Mouse (Mus musculus) CD8-positive naive resting alpha-beta T cell, adult 2 months (primary cell): ENCODE data around the gene Erbb2.
A peak's percentile ranks its signal among the peaks of the same experiment; 100 is the strongest.

Experiments
- DNase-seq, 2 experiments: peaks; one replicate each; pipeline ENCODE4 v3.0.0; 2022; ENCODE audit warnings: low read depth in 2 of 2, low spot score in 2 of 2

The Erbb2 gene

DNA sequence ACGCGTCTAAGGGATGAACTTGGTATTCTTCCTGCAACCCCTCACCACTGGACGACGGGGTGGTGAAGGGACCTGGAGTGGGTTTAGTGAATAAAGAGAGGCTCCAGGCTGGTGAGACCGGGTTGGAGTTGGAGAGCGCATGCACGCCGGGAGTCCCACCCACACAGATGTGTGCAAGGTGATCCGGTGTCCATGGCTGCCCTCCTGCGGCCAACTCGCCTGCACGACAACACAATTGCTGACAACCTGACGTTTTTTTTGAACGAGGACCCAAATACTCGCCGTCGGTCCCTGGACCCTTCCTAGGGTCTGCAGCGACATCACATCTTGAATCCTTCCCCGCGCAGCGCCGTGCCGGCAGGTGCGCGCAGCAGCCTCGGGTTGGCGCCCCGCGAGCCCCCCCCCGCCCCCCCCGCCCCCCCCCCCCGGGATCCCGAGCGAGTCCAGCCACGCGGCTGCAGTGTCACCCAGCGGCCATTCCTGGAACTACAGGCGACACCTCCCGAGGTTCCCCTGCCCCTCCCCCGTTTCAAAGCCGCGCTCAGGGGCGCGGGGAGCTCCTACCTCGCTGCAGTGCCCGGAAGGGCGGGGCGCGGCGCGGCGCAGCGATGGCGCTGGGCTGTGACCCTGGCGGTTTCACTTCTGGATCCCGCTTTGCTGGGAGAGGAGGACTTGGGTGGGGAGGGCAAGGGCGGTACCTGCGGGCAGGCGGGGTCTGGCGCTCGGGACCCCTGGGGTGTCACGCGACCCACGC, 45.3 kb downstream of the Erbb2 start:
- DNase-seq, result peak; percentile 96 to 97

DNA sequence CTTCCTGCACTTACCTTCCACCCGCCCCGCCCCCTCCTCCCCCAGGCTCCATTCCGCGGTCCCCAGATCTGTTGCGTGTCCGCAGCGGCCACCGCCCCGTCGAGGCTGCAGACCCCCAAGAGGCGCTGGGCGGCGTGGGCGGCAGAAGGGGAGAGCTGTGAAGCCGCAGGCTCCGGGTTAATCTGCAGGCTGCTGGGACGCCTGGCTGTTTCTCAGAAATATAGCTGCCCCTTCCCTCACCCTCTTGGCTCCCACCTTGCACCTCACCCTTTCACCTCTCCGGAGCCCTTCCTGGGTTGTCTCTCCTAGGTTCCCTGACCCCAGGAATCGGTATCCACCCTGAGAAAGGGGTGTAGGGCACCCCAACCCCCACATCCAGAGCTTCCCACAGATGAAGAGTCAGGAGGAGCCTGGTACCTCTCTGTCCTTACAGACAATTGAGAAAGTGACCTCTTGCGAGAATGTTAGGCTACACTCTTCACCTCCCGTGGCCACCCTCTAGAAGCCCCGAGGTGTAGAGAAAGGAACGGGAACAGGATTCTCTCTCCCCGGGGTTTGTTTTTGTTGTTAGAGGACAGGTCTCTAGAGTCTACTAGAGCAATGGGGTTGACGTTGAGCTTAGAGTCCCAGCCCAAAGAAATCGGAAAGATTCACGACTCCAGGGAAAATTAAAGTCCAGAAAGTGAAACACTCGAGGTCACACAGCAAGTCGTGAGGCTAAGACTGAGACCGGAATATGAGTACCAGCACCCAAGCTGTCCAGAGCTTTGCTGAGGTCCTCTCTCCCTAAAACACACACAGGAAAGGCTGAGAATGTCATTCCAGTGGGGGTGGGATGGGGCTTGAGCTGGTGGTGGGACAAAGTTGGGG, 46.1 kb downstream of the Erbb2 start:
- DNase-seq, result no peak

DNA sequence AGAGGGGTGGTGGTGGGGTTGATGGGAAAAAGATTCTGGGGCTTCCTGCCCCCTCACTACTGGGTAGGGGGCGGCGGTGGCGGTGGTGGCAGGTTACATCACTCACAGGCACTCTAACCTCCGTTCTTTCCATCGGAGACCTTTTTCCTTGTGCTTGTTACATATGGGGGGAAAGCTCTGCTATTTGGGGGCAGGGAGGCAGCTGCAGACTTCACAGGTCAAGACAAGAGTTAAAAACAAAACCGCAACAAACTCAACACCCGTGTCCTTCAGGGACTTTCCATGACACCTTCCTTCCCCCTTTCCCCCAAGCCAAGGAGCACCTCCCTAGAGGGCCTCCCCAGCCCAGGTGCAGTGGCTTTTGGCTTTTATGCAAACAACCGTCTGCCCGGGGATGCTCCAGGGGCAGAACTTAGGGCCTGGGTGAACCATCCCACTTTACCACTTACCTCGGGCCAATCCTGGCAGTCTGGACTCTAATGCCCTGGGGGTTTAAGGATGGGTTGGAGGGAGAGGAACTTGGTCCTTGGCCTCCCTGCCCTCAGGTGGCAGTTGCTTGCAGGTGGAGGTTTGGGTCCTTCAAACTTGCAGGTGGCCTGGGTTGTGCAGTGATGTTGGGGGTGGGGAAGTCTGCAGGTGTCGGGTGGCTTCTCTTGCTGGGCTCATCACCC, 46.9 kb downstream of the Erbb2 start:
- DNase-seq, result no peak

DNA sequence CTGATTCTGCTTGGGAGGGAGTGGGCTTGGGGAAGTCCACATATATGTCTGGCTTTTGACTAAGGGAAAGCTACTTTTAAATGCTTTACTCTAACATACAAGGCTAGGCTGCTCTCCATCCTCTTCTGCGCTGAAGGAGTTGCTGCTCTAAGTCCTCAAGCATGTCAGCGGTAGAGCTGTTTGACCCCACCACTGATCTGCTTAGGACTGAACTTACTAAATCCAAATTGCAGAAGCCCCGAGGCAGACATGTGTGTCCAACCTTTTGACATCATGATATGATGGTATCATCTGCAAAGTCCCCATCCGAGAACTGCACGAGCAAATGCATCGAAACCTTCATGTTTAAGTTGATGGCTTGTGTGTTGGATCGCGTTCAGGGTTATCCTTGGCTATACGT, 47.6 kb downstream of the Erbb2 start:
- no peak for DNase-seq

DNA sequence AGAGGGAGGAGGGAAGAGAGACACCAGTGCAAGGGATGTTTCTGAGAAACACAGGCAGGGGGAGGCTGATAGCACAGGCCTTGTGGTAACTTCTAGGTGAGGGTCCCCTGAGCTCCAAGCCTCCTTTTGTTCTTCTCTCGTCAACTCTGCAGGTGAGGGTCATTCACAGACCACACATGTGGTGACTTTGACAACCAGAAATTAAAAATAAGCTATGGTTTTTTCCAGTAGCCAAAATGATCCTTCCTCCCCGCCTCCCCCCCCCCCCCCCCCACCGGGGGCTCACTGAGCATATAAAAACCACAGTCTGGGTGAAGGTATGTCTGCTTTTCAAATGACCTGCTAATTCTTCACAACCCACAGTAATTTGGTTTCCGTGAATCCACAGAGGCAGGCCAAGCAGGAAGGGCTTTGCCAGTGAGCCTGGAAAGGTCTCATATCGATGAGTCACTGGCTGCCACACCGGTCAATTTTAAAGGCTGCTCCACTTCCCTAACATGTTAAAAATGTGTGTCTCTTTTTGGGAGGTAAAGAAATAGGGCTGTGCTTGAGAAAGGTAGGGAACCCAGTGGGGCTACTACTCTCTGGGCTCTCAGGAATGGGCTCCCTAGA, 48.9 kb downstream of the Erbb2 start:
- DNase-seq, result no peak

DNA sequence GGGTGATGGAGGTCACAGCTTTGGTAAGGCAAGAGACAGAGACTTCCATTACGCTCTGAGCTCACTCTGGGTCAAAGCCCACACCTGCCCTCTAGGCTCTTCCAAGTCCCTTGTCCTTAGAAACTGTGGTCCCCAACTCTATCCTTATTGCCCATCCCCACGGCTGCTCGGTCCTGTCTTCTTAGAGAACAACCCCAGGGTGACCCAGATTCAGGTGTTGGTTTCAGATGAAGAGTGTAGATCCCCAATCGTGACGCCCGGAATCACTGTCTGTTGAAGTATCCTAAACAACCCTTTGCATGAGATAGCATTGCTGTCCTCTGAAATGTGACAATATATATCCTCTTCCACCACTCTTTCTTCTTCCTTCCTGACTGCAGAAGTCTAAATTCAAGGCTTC, 50.0 kb downstream of the Erbb2 start:
- no peak for DNase-seq

DNA sequence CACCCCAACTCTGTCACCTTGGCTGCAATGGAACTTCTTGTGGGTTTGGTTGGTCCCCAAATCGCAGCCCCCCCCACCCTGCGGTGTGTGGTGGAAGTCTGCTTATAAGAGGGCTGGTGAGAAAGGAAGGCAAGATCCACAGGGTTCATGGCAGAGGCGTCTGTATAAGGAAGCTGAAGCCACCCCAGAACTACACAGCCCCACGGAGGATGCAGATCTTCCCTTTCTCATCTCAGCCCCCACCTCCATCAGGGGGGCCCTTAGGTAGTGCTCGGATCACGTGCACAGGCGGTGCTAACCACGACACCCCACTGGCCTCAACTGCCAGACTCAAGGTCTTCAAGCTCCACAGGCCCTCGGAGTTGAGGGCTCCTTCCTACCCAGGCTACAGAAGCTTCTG, 51.6 kb downstream of the Erbb2 start:
- DNase-seq, result peak; percentile 28 to 59

DNA sequence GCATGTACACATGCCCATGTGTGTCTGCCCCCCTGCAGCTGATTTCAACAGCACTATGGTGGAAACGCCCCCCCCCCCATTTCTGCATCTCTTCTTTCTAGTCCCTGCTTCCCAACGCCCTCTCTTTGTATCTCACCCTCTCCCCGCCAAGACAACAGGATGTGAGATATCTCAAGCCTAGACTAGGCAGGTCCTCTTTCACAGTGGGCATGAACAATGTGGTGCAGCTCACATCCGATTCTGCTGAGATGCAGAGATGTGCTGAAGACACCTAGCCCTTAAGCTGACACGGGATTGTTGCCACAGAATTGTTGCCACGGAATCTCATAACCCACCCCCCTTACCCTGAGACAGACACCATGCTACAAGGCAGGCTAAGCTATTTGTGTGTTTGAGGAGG, 52.2 kb downstream of the Erbb2 start:
- peak in 1 of 2 experiments; percentile 50 for DNase-seq

DNA sequence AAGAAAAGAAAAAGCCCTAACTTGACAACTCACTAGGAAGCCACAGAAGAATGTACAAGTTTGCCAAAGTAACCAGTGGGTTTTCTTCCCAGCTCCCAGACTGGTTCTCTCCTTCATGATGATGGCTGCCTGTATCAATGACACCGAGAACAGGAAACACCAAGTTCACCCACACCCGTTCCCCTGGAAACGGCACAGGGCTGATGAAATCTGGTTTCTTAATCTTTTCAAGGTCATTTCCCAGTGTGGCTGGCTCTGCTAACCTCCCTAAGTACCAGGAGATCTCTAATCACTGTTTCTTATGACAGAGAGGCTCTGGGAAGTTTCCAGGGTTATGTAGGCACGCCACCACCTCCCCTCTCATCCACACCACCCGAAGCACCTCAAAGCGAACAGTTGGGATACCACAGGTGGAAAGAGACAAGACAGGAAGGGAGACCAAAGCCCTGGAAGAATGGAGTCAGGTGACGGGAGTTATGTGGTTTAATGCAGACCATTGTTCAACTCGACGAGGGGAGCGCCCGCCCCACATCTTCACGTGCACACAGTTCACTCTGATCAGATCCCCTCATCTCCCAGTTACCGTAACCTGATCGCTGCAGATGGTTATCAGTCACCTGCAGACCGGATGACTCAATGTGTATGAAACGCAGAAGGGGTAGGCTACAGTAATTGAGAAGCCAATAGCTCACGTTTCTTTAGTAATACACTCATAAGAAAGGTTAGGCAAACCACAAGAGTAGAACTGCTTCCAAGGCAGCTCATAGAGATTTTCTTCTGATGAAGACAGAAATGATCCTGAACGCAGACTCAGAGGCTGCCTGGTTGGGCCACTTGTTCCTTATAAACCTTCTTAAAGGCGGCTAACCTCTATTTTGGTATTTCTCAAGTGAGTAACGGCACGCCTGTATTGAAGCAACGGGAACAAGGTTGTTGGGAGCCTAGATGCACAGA, 57.8 kb downstream of the Erbb2 start:
- peak; percentile 38 to 45 for DNase-seq

DNA sequence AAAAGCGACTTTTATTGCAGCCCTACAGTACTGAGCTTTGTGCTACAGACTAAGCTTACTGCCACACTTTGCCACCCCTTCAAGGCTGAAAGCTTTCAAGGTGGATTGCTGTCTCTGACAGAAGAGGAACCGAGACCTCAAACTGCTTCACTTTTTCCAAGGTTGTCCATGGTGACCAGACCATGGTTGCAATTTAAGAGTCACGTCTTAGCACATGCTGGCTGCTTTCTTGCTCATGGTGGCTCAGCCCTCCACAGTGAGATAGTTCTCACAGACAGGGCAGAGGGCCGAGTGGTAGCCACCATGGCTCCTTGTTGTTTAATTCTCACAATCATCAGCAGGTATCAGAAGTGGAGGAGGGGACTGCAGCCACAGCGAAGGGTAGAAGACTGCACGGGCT, 58.5 kb downstream of the Erbb2 start:
- no peak for DNase-seq

DNA sequence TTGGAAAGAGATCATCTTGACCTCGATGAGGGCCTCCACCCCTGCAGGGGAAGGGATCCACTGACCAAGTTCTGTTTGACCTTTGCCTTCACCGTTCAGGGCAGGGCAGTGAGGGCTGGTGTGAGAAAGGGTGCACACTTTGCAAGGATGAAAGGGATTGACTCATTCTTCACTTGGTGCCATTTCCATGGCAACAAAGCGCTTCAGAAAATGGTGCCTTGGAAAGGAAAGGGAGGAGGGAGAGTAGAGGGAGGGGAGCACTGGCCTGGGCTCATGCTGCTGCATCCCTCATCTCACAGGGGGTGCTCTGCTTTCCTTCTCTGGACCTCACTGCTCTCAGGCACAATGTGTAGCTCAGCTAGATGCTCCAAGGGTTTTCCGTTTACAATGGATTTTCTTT, 60.4 kb downstream of the Erbb2 start:
- DNase-seq, result no peak

DNA sequence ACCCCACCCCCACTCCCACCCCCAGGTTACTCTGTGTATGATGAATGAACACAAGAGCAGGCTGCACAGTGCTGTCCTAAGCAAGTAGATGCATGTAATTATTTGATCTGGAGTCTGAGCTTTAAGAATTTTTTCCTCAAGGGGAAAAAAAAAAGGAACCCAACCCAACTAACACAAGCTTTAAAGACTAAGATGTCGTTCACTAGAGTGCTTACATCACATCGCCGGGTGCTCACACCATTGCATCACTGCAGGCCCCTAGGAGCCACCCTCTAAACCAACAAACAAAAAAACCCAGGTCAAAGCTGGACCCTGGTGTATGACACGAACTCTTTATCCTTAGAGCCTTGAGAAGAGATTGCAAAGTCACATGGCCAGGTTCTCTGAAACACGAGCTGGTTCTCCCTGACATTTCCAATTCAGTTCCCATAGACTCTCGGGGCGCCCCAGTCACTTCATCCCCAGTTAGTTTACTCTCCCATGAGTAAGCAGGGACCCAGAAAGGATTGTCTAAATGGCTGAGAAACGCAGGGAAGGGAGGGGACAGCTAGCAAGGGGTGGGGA, 61.7 kb downstream of the Erbb2 start:
- DNase-seq, result no peak

DNA sequence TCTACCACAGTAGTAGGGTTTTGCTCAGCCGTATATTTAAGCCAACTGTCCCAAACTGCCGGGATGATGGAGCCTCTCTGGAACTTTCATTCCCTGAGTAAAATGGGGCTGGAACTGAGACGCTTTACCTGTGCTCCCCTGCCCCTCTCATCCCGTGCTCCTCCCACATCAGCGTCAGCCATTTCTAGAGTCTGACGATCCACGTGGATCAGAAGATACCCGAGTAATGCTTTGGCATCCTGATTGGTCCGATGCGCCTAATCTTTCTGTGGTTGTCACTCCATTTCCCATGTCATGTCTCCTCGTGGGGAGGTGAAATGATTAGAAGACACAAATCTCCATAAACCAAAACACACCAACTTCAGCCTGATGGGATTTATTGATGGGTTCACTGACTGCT, 62.7 kb downstream of the Erbb2 start:
- DNase-seq, result no peak

DNA sequence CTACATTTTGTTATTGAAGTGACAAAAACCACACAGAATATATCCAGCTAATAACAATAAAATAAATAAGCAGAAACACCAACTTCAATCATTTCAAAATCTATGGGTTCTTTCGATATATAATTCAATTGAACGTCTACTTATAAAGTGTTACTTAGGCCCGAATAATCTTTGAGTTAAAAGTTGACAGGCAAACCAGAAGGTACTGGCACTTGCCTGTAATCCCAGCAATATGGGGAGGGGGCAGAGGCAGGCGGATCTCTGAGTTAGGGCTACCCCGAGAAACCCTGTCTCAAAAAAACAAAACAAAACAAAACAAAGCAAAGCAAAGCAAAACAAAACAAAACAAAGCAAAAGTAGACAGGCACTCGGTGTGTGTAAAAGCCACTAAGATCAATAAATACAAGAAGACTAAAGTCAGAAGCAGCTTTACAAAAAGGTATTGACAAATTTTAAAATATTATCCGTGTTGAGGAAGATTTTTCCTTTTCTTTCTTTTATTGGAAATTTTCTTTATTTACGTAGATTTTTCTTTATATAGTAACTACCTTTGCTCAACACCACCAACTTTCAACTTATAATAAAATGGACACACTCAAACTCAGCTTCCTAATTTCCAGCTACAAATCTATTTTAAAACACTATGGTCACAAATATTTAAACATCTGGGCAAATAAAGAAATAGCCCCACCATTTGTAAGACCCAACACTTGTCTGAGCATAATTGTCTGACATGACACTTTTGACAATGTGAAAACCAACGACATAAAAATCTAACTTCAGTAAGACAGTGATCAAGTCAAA, 63.6 kb downstream of the Erbb2 start:
- no peak for DNase-seq

DNA sequence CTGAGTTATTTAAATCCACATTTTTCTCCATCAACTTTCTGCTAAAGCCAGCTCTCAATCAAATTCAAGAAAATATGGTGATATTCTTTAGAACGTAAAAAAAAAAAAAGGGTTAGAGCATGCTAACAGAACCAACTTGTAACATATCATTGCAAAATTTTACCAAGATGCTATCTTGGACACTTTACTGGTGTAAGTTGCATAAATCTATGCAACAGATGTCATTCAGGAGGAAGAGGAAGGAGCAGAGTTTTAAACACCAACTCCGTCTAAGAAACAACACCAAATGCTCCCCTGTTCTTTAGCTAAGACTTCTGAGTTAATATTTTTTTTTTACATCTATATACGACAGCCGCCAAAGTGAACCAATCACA, 64.2 kb downstream of the Erbb2 start:
- no peak for DNase-seq

DNA sequence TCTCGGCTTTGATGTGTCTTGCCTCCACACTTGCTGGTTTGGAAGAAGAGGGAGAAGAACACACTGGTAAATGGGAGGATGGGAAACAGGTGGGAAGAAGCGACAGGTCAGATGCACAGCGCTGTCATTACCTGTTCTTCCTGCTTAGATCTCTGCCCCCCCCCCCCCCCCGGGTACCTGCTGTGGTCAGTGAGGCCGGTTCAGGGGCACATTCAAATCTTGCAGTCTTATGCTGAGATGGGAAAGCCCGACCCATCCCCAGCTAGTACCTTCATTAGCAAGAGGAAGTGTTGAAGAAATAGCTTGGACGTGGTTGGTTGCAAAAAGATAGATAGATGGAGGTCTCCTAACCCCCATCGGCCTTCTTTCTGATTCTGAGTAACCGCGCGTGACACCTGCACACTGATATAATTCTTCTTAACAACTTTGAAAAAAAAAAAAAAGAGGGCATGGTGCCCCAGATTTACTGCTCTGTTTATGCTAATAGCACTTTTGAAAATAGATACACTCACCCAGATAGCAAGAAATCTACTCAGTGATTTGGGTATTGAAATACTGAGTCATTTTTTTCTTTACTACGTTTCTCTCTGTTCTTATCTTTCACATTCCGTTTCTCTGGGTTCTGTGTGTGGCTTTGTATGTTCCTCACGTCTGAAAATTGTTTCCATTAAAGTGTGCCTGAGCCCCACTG, 64.9 kb downstream of the Erbb2 start:
- DNase-seq, result no peak

DNA sequence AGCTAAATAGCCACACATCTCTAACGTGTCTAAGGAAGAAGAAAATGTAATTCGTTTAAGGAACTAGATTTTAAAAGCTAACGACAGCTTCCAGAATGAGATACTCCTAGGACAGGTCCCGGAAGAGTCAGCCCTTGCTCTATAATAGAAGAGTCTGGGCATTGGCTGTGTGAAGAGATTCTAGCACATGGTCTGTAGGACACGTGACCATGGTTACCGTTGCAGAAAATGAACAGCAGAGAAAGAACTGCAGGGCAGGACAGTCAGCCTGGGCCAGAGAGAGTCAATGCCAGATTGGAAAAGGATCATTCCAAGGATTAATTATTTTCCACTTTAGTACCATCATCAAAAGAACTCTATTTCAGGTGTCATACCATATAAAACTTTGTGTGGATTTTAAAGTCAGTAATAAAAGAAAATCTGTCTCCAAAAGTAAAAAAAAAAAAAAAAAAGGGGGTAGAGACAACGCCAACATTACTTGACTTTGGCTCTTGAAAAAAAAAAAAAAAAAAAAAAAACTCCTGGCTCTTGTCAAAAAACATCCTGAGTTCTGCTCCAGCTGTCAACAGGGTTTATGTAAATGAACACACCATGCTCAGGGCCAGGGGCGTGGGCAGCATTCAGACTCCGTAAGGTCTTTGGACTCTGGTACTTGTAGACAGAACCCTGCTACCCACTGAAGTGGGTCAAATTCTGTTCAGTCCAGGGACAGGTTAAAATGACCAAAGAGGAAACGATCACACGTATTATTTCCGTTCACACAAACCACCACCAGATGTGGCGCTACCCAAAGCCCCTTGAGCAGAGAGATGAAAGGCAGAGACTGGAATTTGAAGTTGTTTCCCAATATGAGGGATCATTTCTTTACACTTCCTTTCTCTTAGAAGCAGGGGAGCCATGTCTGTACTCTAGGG, 67.0 kb downstream of the Erbb2 start:
- no peak for DNase-seq
